Comparison of ENCODE assay signal across 11 mouse cellular contexts in genomic region chr5:30577654-30578310, GRCm38 (mm10). TPM values are rescaled to one million over a fixed set of nuclear protein-coding genes. Genes with fewer than 3 reads are reported as not detected.
DNase-seq lines count a peak whose midpoint lies in the region; TF ChIP-seq lines count a peak whose summit lies in the region.
"Had no signal": no experiment of that assay in that cellular context is flagged by ENCODE, and none has a peak within 500 bp of the region (broad histone marks: within the 10 kb centered on the region; RNA-seq: fewer than 3 reads in every experiment).

No protein-coding gene starts in this region.

- intact Hi-C loops in heart, postnatal 10 days (cut with DNase I), result no loop called here
- intact Hi-C loops in gastrocnemius, postnatal 14 days (cut with DNase I; ENCODE audit: low total_unique reads), result no loop called here

- H3K27me3 ChIP-seq in cerebellum, adult 2 months (ENCODE audit: control insufficient read depth, insufficient read depth, low read length), result no peaks in the 10 kb centered on the region
- H3K27me3 ChIP-seq: midbrain, embryonic 13.5 days had no signal

- H3K27ac ChIP-seq in cerebellum, adult 2 months (ENCODE audit: insufficient read depth, low read length), result peak overlapping the region; percentile 75
- H3K27ac ChIP-seq: midbrain, embryonic 13.5 days had no signal

- TF ChIP-seq CTCF in cerebellum, adult 2 months (IDR thresholded peaks at IDR 0.05; ENCODE audit: borderline replicate concordance, insufficient read depth, low read depth, low read length), result no peak

- peaks cover 33% of the 10 kb centered on the region for H3K4me1 ChIP-seq in cerebellum, adult 2 months (ENCODE audit: control insufficient read depth, insufficient read depth, low read length)
- H3K4me1 ChIP-seq: midbrain, embryonic 13.5 days had no signal

- peak; percentile 57 to 60 for DNase-seq in heart, adult 18-20 months
- no peak for DNase-seq in heart, adult 8-10 months (ENCODE audit: low spot score)
- DNase-seq in 3T3-L1 (ENCODE audit: low read depth, low spot score), result peak; percentile 17
- DNase-seq in cerebellum, adult 2 months, result peak; percentile 89
- DNase-seq in heart, postnatal 10 days, result peak; percentile 60 to 68
- DNase-seq in gastrocnemius, postnatal 14 days, result no peak
- DNase-seq in kidney, adult 11 months, result no peak
- no peak for DNase-seq in urinary bladder, adult 2 months (ENCODE audit: low spot score)

- 5% methylated on average over 12 of the region's 12 CpGs for WGBS in cerebellum, adult 2 months

- H3K4me3 ChIP-seq in cerebellum, adult 2 months (replicated peaks; ENCODE audit: insufficient read depth, low read depth, low read length), result peak overlapping the region; percentile 6
- H3K4me3 ChIP-seq: midbrain, embryonic 13.5 days had no signal

- TF ChIP-seq POLR2A in cerebellum, adult 2 months (IDR thresholded peaks at IDR 0.05; ENCODE audit: borderline replicate concordance, insufficient read depth, low read length), result peak; percentile 42; the same call in 1 of the 2 replicates

RNA-seq across cellular contexts. Expression of gene Kcnk3, which starts 10.2 kb away (rescaled TPM):
- 100 to 1,000 TPM; 237 to 244 TPM for total RNA-seq in heart, adult 18-20 months (2021)
- 100 to 1,000 TPM; 268 to 282 (median 276) TPM for total RNA-seq in heart, adult 8-10 months (2022)
- 81.9 and 93.9 TPM in 2 replicates for polyA plus RNA-seq in cerebellum, adult 2 months (2012; rRNA removed)
- 100 to 1,000 TPM; 159 to 183 TPM for total RNA-seq in heart, postnatal 10 days (2021)
- total RNA-seq in gastrocnemius, postnatal 14 days (2021), result 1 to 10 TPM in 1 of 2 experiments, under 1 TPM in 1; 0.42 to 1.2 TPM
- 15.1 and 28.4 TPM in 2 replicates for polyA plus RNA-seq in urinary bladder, adult 2 months (2012; rRNA removed)
- total RNA-seq: CH12.LX had no signal

RNA-seq across cellular contexts. Expression of gene Cib4, which starts 32.1 kb away (rescaled TPM):
- not detected for total RNA-seq in heart, adult 18-20 months (2021)
- not detected for total RNA-seq in heart, adult 8-10 months (2022)
- not detected in 2 replicates for polyA plus RNA-seq in cerebellum, adult 2 months (2012; rRNA removed)
- not detected for total RNA-seq in heart, postnatal 10 days (2021)
- total RNA-seq in gastrocnemius, postnatal 14 days (2021), result not detected
- polyA plus RNA-seq in urinary bladder, adult 2 months (2012; rRNA removed), result 0.32 and 0.40 TPM in 2 replicates
- total RNA-seq: CH12.LX had no signal
- polyA plus RNA-seq: liver, embryonic 11.5 days; midbrain, embryonic 13.5 days had no signal

Comparison
In these comparisons a context has a peak if more than half of its experiments do, and no peak if none do; other contexts are left out.
1. DNase-seq: peak in heart, adult 18-20 months (2 of 2), 3T3-L1 (single experiment), cerebellum, adult 2 months (2 of 2) and heart, postnatal 10 days (2 of 2); none in heart, adult 8-10 months (single experiment), gastrocnemius, postnatal 14 days (single experiment), kidney, adult 11 months (single experiment) and urinary bladder, adult 2 months (single experiment).
2. RNA of gene Kcnk3, which starts 10.2 kb away (total RNA-seq): 268 to 282 TPM in heart, adult 8-10 months, 237 to 244 TPM in heart, adult 18-20 months and 159 to 183 TPM in heart, postnatal 10 days; 0.42 to 1.2 TPM in gastrocnemius, postnatal 14 days; every median in the first group is over 10 times any median in the second.